Mouse (Mus musculus) thymus, adult 2 months (tissue): ENCODE data around the gene Hnrnph1.

Source experiments
- CTCF ChIP-seq: fragments of 200-500 bp; IDR thresholded peaks from 2 replicates; pipeline ENCODE4 v1.5.1; 2012; ENCODE audit warnings: mild to moderate bottlenecking, control low read depth, low read length, moderate library complexity, borderline replicate concordance; ENCODE audit not compliant: control insufficient read depth, poor library complexity, insufficient read depth; ENCODE audit errors: extremely low read depth
- POLR2A ChIP-seq: fragments of 200-500 bp; IDR thresholded peaks from 2 replicates; pipeline ENCODE4 v1.6.1; 2012; ENCODE audit warnings: mild to moderate bottlenecking, low read length, control low read depth, moderate library complexity; ENCODE audit not compliant: control insufficient read depth, poor library complexity, insufficient read depth; ENCODE audit errors: extremely low read depth

DNA sequence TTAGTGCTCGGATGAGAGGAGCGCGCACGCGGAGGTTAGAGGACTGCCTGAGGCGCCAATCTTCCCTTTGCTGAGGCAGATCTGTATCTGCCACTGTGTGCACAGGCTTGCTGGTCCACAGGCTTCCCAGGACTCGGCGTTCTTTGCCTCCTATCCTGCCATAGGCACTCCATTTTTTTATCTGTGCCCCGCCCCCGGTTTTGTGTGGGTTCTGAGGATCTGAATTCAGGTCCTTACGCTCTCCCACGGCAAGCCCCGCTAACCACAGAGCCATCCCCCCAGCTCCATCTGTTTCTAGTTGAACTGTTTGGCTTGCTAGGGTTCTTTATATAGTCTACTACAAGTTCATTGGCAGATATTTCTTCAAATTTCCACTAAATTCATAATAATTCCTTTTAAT, 22.0 kb downstream of the Hnrnph1 start:
- TF ChIP-seq POLR2A, result no peak
- no peak for TF ChIP-seq CTCF
